Mouse (Mus musculus) E14TG2a.4 (cell line): ENCODE results near the gene Cxcr4.

Source experiments
- CTCF ChIP-seq: conservative IDR thresholded peaks from 2 replicates; pipeline ENCODE4 v1.5.1; 2014; ENCODE audit warnings: low read length
- NANOG ChIP-seq: IDR thresholded peaks from 2 replicates; pipeline ENCODE4 v1.6.1; 2014; ENCODE audit warnings: borderline replicate concordance, low read length, mixed read lengths
- POU5F1 ChIP-seq: IDR thresholded peaks from 2 replicates; pipeline ENCODE4 v1.6.1; 2014; ENCODE audit warnings: low read length, borderline replicate concordance

DNA sequence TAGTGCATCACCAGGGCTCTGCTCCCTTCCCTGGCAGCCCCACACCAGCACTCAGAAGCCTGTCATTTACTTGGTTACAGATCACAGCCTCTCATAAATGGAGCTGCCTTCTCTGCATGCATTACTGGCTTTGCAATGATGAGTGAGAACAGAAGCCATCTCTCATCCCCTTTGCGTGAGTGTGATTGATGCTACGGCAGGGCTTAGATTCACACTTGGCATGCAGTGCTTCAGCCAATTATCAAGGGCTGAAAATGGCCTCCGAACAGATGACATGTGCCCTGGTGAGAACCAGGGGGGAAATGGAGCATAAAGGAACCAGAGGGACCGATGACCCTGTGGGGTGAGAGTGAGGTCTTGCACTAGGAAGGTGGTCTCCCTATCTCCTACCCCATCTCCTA lies 47.6 kb upstream of the Cxcr4 start:
- TF ChIP-seq CTCF (no peak), NANOG (no peak), POU5F1 (no peak)
